Mouse (Mus musculus): ENCODE data around the gene Vdr.

Vdr gene

GRCm38 (mm10) chr15:97865988-97866387 is 44.4 kb downstream of the Vdr start:
- POLR2A ChIA-PET: interaction anchor here in 1 of 4 experiments (1.4 to 1.5 kb wide), 2 partner anchors 10 to 12 kb away, joined by 3 to 4 read pairs; no protein-coding TSS in a partner anchor
- CTCF ChIA-PET: interaction anchor here (0.6 to 2.1 kb wide), 22 partner anchors 10 to 730 kb away, joined by 3 to 16 read pairs (median 4); partner anchors contain the start of gene Tmem106c (in 2 of the 4)

- POLR2A ChIA-PET: no interaction called here
- CTCF ChIA-PET: interaction anchor here (0.6 to 7.5 kb wide), 6 partner anchors 15 to 429 kb away, joined by 3 to 47 read pairs (median 5); no protein-coding TSS in a partner anchor
Observed at GRCm38 (mm10) chr15:97865175-97865574, 45.3 kb downstream of the Vdr start.

- ChIA-PET CTCF (interaction anchor here in 3 of 4 experiments (1.1 to 7.5 kb wide), 7 partner anchors 14 to 99 kb away, joined by 3 to 47 read pairs (median 7); partner anchors contain the start of gene Tmem106c (in 2 of the 3)), POLR2A (interaction anchor here in 3 of 4 experiments (0.6 to 2.5 kb wide), 3 partner anchors 11 to 14 kb away, joined by 3 to 10 read pairs (median 3); no protein-coding TSS in a partner anchor)
Observed at GRCm38 (mm10) chr15:97864361-97865045, 45.9 kb downstream of the Vdr start.

- ChIA-PET POLR2A (interaction anchor here in 3 of 4 experiments (0.5 to 2.5 kb wide), 11 partner anchors 10 to 737 kb away, joined by 3 to 10 read pairs (median 3); partner anchors contain the start of gene Tmem106c (in 1 of the 3)), CTCF (interaction anchor here (0.6 to 7.5 kb wide), 12 partner anchors 12 to 200 kb away, joined by 3 to 47 read pairs (median 6); partner anchors contain the start of gene Tmem106c (in 3 of the 4))
Observed at GRCm38 (mm10) chr15:97863494-97863881, 46.9 kb downstream of the Vdr start.

- CTCF ChIA-PET: interaction anchor here (0.6 to 7.5 kb wide), 13 partner anchors 12 to 588 kb away, joined by 3 to 47 read pairs (median 5); partner anchors contain the start of gene Tmem106c (in 3 of the 4)
- POLR2A ChIA-PET: interaction anchor here in 3 of 4 experiments (0.5 to 2.5 kb wide), 10 partner anchors 9 to 737 kb away, joined by 3 to 10 read pairs (median 3); partner anchors contain the start of gene Tmem106c (in 1 of the 3)
Observed at GRCm38 (mm10) chr15:97862881-97863493, 47.4 kb downstream of the Vdr start.

GRCm38 (mm10) chr15:97860353-97860752 is 50.1 kb downstream of the Vdr start:
- CTCF ChIA-PET: interaction anchor here in 2 of 4 experiments (0.5 to 7.5 kb wide), 4 partner anchors 10 to 921 kb away, joined by 3 to 47 read pairs (median 3); no protein-coding TSS in a partner anchor
- POLR2A ChIA-PET: interaction anchor here in 2 of 4 experiments (0.5 to 1.0 kb wide), 2 partner anchors 9 to 10 kb away, joined by 4 to 5 read pairs; no protein-coding TSS in a partner anchor

GRCm38 (mm10) chr15:97858431-97858830 is 52.0 kb downstream of the Vdr start:
- ChIA-PET CTCF (interaction anchor here in 2 of 4 experiments (0.8 to 7.5 kb wide), 2 partner anchors 8 to 9 kb away, joined by 6 to 47 read pairs; no protein-coding TSS in a partner anchor), POLR2A (no interaction called here)

- POLR2A ChIA-PET: interaction anchor here in 2 of 4 experiments (0.7 to 1.1 kb wide), 2 partner anchors 8 to 632 kb away, joined by 3 to 4 read pairs; no protein-coding TSS in a partner anchor
- CTCF ChIA-PET: interaction anchor here in 3 of 4 experiments (0.5 to 1.1 kb wide), 9 partner anchors 9 to 597 kb away, joined by 3 to 5 read pairs (median 3); partner anchors contain the start of gene Tmem106c (in 2 of the 3)
Observed at GRCm38 (mm10) chr15:97854551-97854950, 55.9 kb downstream of the Vdr start.

- ChIA-PET CTCF (interaction anchor here in 3 of 4 experiments (0.5 to 1.1 kb wide), 6 partner anchors 110 to 536 kb away, joined by 3 to 5 read pairs (median 4); partner anchors contain the start of gene Tmem106c (in 2 of the 3)), POLR2A (interaction anchor here in 1 of 4 experiments (1.1 kb wide), 1 partner anchor 9 kb away, joined by 3 read pairs; no protein-coding TSS in a partner anchor)
Observed at GRCm38 (mm10) chr15:97854059-97854458, 56.4 kb downstream of the Vdr start.

- CTCF ChIA-PET: interaction anchor here in 1 of 4 experiments (3.5 kb wide), 1 partner anchor 185 kb away, joined by 20 read pairs; no protein-coding TSS in a partner anchor
- POLR2A ChIA-PET: interaction anchor here in 1 of 4 experiments (0.6 kb wide), 1 partner anchor 111 kb away, joined by 3 read pairs; no protein-coding TSS in a partner anchor
Observed at GRCm38 (mm10) chr15:97852291-97852690, 58.1 kb downstream of the Vdr start.

- CTCF ChIA-PET: interaction anchor here (0.5 to 3.5 kb wide), 81 partner anchors 10 to 914 kb away, joined by 3 to 51 read pairs (median 8); partner anchors contain the start of genes Rapgef3 (in 2 of the 4), Tmem106c (in 2 of the 4) and Slc48a1 (in 1 of the 4)
- POLR2A ChIA-PET: interaction anchor here (0.6 to 2.1 kb wide), 11 partner anchors 10 to 1445 kb away, joined by 3 to 10 read pairs (median 4); no protein-coding TSS in a partner anchor
Observed at GRCm38 (mm10) chr15:97851011-97851410, 59.4 kb downstream of the Vdr start.

GRCm38 (mm10) chr15:97850441-97850840 is 60.0 kb downstream of the Vdr start:
- ChIA-PET CTCF (interaction anchor here (0.5 to 3.5 kb wide), 104 partner anchors 10 to 914 kb away, joined by 3 to 51 read pairs (median 6); partner anchors contain the start of genes Rapgef3 (in 2 of the 4), Tmem106c (in 2 of the 4) and Slc48a1 (in 1 of the 4)), POLR2A (interaction anchor here (0.7 to 2.1 kb wide), 10 partner anchors 10 to 99 kb away, joined by 3 to 10 read pairs (median 4); no protein-coding TSS in a partner anchor)

GRCm38 (mm10) chr15:97849116-97849911 is 61.1 kb downstream of the Vdr start:
- CTCF ChIA-PET: interaction anchor here (0.5 to 3.5 kb wide), 110 partner anchors 9 to 913 kb away, joined by 3 to 51 read pairs (median 6); partner anchors contain the start of genes Tmem106c (in 3 of the 4), Rapgef3 (in 2 of the 4) and Rpap3 (in 1 of the 4)
- POLR2A ChIA-PET: interaction anchor here in 3 of 4 experiments (0.6 to 2.1 kb wide), 9 partner anchors 10 to 382 kb away, joined by 3 to 10 read pairs (median 4); no protein-coding TSS in a partner anchor

GRCm38 (mm10) chr15:97847866-97848265 is 62.6 kb downstream of the Vdr start:
- POLR2A ChIA-PET: interaction anchor here in 1 of 4 experiments (0.6 kb wide), 1 partner anchor 601 kb away, joined by 3 read pairs; no protein-coding TSS in a partner anchor
- CTCF ChIA-PET: interaction anchor here in 2 of 4 experiments (0.6 kb wide), 2 partner anchors 181 to 247 kb away, joined by 3 to 6 read pairs; no protein-coding TSS in a partner anchor

- ChIA-PET POLR2A (no interaction called here), CTCF (no interaction called here)
Observed at GRCm38 (mm10) chr15:97847285-97847684, 63.1 kb downstream of the Vdr start.

- ChIA-PET CTCF (interaction anchor here in 2 of 4 experiments (0.6 to 1.3 kb wide), 4 partner anchors 9 to 28 kb away, joined by 3 to 4 read pairs (median 4); no protein-coding TSS in a partner anchor), POLR2A (interaction anchor here in 2 of 4 experiments (0.5 to 1.1 kb wide), 2 partner anchors 9 to 141 kb away, joined by 3 to 4 read pairs; no protein-coding TSS in a partner anchor)
Observed at GRCm38 (mm10) chr15:97846121-97846882, 64.1 kb downstream of the Vdr start.

All from embryonic stem cell, embryonic (primary cell).